Mouse (Mus musculus) limb, embryonic 14.5 days (tissue): ENCODE results near the gene Upk1b. TPM values are rescaled to one million over a fixed set of nuclear protein-coding genes. Genes with fewer than 3 reads are reported as not detected.
A peak's percentile ranks its signal among the peaks of the same experiment; 100 is the strongest.

Source experiments
- ATAC-seq: fragments of 200-750 bp; cut with Nextera tagmentation; 2 replicates; pipeline ENCODE4 v1.8.0; 2017; ENCODE audit warnings: low read depth, moderate number of reproducible peaks, moderate TSS enrichment; ENCODE audit not compliant: low FRiP score
- DNase-seq: peaks from one replicate; pipeline ENCODE4 v3.0.0-alpha.2; 2015; ENCODE audit warnings: low spot score
- H3K27ac ChIP-seq: fragments of 300-500 bp; sonication (generic); replicated peaks from 2 replicates; pipeline ENCODE4 v1.5.1; 2014; ENCODE audit warnings: low read depth, mild to moderate bottlenecking, low read length, moderate library complexity, mixed read lengths
- H3K27me3 ChIP-seq: fragments of 300-500 bp; sonication (generic); 2 replicates; pipeline ENCODE4 v1.6.1; 2014; ENCODE audit warnings: low read length, mixed read lengths; ENCODE audit not compliant: control insufficient read depth, insufficient read depth
- H3K36me3 ChIP-seq: fragments of 300-500 bp; sonication (generic); 2 replicates; pipeline ENCODE4 v1.6.1; 2014; ENCODE audit warnings: mild to moderate bottlenecking, low read length, moderate library complexity, mixed read lengths; ENCODE audit not compliant: control insufficient read depth, insufficient read depth
- H3K4me1 ChIP-seq: fragments of 300-500 bp; sonication (generic); 2 replicates; pipeline ENCODE4 v1.6.1; 2014; ENCODE audit warnings: antibody characterized with exemption, low read length, mixed read lengths; ENCODE audit not compliant: control insufficient read depth, insufficient read depth
- H3K4me2 ChIP-seq: fragments of 300-500 bp; sonication (generic); replicated peaks from 2 replicates; pipeline ENCODE4 v1.6.1; 2014; ENCODE audit warnings: low read depth, mild to moderate bottlenecking, low read length, moderate library complexity; ENCODE audit not compliant: severe bottlenecking
- H3K4me3 ChIP-seq: fragments of 300-500 bp; sonication (generic); replicated peaks from 2 replicates; pipeline ENCODE4 v1.5.1; 2014; ENCODE audit warnings: low read length
- H3K9ac ChIP-seq: fragments of 300-500 bp; sonication (generic); 2 replicates; pipeline ENCODE4 v1.6.1; 2014; ENCODE audit warnings: mild to moderate bottlenecking, low read depth, low read length, moderate library complexity; ENCODE audit not compliant: severe bottlenecking
- H3K9me3 ChIP-seq: fragments of 300-500 bp; sonication (generic); 2 replicates; pipeline ENCODE4 v1.6.1; 2016; ENCODE audit warnings: low read length; ENCODE audit not compliant: control insufficient read depth
- POLR2A ChIP-seq: fragments of 200-500 bp; IDR thresholded peaks from 2 replicates; pipeline ENCODE4 v1.8.0; 2012; ENCODE audit warnings: inconsistent platforms, mild to moderate bottlenecking, moderate library complexity, borderline replicate concordance; ENCODE audit not compliant: insufficient read depth, insufficient read length; ENCODE audit errors: extremely low read depth
- WGBS: fragments of 180-500 bp; shearing (Covaris S2); extraction: QIAGEN DNeasy Blood & Tissue Kit; methylation state at CpG from one replicate; pipeline ENCODE4 v1.1.7; 2014; 5-methylcytosine and 5-hydroxymethylcytosine counted together
- polyA plus RNA-seq, 2 experiments: library from polyadenylated mRNA; depleted of rRNA in 1 of 2; stranded (reverse) in 1 of 2; unstranded in 1 of 2; fragments of >200 nt; fragmentation: Nextera tagmentation in 1 of 2; extraction: Ambion mirVana in 1 of 2; gene quantifications; 2 replicates each; pipeline versions ENCODE4 v1.2.1 to v1.2.3; 2012 to 2014

The Upk1b gene
- polyA plus RNA-seq, 2 experiments: 18.1 to 46.6 TPM

DNA sequence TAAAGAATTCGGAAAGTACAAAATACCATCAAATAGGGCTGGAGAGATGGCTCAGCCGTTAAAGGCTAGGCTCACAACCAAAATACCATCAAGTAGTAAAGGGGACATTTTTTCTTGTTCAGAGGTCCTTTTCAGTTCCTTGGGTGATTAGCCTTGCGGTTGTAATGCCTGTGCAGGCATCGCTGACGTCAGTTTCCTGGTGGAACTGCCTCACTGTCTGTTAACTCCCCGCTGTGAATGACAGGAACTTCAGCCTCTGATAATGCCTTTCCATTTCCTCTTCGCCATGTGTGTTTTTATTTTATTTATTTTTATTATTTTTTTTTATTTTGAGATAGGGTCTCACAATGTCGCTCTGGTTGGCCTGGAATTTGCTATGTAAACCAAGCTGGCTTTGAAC lies 69.2 kb downstream of the Upk1b start:
- Histone ChIP-seq H3K4me2 (peak overlapping the region; percentile 13; the same call in 1 of the 2 replicates), H3K9me3 (no peaks in the 10 kb centered on the region), H3K27ac (no peak overlapping the region), H3K4me1 (peaks cover 10% of the 10 kb centered on the region), H3K36me3 (no peaks in the 10 kb centered on the region), H3K9ac (no peak overlapping the region), H3K4me3 (no peak overlapping the region), H3K27me3 (no peaks in the 10 kb centered on the region)
- no peak for ATAC-seq
- WGBS: 29% methylated on average over 8 of the region's 8 CpGs
- TF ChIP-seq POLR2A: no peak
- DNase-seq: peak; percentile 19

DNA sequence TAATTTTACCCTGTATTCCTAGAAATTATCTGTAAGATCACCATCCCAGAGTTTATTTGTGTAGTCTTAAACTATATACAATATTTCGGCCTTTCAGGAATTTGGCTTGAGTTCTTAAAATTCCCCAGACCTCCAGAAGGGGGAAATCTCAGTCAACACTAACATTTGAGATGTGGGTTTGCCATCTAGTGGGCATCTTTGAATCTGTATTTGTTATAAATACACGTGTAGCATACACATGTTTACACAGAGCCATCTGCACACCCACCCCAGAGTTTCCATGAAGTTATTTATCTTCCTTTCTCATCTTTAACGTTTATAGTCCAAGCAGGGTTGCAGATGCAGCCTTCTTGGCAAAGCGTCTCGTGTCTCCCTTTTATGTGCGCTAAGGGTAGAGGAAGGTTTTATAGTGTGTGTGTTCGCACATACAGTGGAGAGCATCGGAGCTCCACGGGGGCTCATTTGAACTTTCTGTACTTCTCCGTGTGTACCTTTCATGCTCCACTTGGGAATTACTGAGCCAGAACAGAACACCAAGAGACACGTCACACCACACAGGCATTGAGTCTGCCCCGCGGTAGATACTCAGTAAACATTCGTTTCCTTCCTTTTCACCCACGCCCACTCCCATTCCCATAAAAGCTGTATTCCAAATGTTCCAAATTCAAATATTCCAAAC lies 70.4 kb downstream of the Upk1b start:
- Histone ChIP-seq H3K4me1 (peaks cover 10% of the 10 kb centered on the region), H3K4me2 (peak overlapping the region; percentile 26), H3K27me3 (no peaks in the 10 kb centered on the region), H3K9ac (no peak overlapping the region), H3K36me3 (no peaks in the 10 kb centered on the region), H3K4me3 (0 out of 2 replicates have a peak overlapping the region, but pooled peaks have one; percentile 4), H3K27ac (0 out of 2 replicates have a peak overlapping the region, but pooled peaks have one; percentile 44), H3K9me3 (no peaks in the 10 kb centered on the region)
- peak; percentile 79 for DNase-seq
- no peak for TF ChIP-seq POLR2A
- peak; percentile 76 for ATAC-seq
- WGBS: 30% methylated on average over 15 of the region's 15 CpGs

DNA sequence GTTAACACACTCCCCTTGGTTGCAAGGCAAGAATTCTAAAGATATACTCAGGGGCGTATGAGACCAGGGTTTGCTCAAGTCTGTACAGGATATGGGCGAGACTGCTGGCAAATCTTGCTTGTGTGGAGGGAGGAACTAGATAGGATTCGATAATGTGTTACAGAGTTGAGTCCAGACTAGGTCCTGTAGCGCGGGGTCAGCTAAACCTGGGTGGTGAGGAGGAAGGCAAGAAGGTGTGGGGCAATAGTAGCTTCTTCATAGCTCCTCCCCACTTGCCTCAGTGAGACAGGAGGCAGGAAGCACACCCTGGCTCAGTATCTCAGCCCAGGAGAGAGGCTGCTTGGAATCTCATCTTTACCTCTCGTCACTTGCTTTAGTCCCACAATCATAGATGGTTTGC lies 71.0 kb downstream of the Upk1b start:
- Histone ChIP-seq H3K4me2 (no peak overlapping the region), H3K9ac (no peak overlapping the region), H3K9me3 (no peaks in the 10 kb centered on the region), H3K27ac (no peak overlapping the region), H3K36me3 (no peaks in the 10 kb centered on the region), H3K4me3 (no peak overlapping the region), H3K4me1 (peaks cover 10% of the 10 kb centered on the region), H3K27me3 (no peaks in the 10 kb centered on the region)
- DNase-seq (no peak), ATAC-seq (no peak)
- TF ChIP-seq POLR2A: no peak
- WGBS: 86% methylated on average over 6 of the region's 6 CpGs

DNA sequence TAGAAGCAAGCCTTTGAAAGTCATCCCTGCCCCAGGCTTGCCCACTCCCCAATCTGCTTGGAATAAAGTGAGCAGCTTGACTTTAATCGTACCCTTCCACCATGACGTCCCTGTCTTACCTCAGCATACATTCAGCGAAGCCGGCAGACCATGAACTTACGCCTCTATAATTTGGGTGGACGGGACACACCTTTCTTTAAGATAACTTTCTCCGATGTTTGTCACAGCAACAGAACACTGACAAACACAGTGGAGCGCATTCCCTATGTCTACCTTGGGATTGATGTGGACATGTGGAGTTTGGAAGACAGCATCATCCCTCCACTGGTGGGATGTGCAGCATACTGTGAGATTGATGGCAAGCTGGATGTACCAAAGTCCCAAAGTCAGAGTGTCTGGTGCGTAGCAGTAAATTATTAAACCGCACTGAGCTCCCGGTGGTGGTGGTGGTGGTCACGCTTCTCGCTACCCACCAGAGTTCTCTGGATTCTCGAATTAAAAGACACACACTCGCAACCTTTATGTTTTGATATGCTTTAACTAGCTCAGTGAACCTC lies 71.5 kb downstream of the Upk1b start:
- Histone ChIP-seq H3K36me3 (no peaks in the 10 kb centered on the region), H3K9me3 (no peaks in the 10 kb centered on the region)

DNA sequence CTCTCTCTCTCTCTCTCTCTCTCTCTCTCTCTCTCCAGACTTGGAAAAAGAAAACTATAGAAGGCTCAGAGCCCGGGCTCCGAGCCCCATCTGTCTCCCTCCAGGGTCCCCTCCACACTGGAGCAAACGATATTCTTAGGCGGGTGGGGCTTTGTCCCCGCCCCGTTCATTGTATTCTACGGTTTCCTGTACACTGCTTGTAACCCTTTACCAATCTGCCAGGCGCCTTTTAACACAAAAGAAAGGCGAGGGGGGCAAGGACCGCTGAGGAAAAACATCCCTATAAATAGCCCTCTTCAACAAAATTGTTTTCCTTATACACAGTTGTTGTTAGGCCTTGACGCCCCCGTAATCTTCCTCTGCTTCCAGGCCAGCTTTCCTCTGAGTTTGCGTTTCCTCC lies 75.2 kb downstream of the Upk1b start:
- no peak for DNase-seq
- H3K9ac ChIP-seq: no peak overlapping the region
- H3K27ac ChIP-seq: no peak overlapping the region

More for the DNA sequence above, 71.5 kb downstream of the Upk1b start:
- no peaks in the 10 kb centered on the region for H3K27me3 ChIP-seq
- no peak for TF ChIP-seq POLR2A
- no peak overlapping the region for H3K27ac ChIP-seq
- H3K9ac ChIP-seq: no peak overlapping the region
- H3K4me3 ChIP-seq: no peak overlapping the region
- H3K4me1 ChIP-seq: peaks cover 10% of the 10 kb centered on the region
- no peak for DNase-seq
- WGBS: 91% methylated on average over 15 of the region's 15 CpGs
- ATAC-seq: no peak
- no peak overlapping the region for H3K4me2 ChIP-seq

More for the DNA sequence above, 75.2 kb downstream of the Upk1b start:
- ATAC-seq: no peak
- Histone ChIP-seq H3K4me1 (peaks cover 5% of the 10 kb centered on the region; the same call in 1 of the 2 replicates), H3K4me3 (no peak overlapping the region), H3K27me3 (no peaks in the 10 kb centered on the region), H3K9me3 (no peaks in the 10 kb centered on the region), H3K4me2 (no peak overlapping the region), H3K36me3 (no peaks in the 10 kb centered on the region)
- WGBS: 62% methylated on average over 13 of the region's 13 CpGs
- no peak for TF ChIP-seq POLR2A
